Mouse (Mus musculus): ENCODE data around the gene Shmt2.

The Shmt2 gene

DNA sequence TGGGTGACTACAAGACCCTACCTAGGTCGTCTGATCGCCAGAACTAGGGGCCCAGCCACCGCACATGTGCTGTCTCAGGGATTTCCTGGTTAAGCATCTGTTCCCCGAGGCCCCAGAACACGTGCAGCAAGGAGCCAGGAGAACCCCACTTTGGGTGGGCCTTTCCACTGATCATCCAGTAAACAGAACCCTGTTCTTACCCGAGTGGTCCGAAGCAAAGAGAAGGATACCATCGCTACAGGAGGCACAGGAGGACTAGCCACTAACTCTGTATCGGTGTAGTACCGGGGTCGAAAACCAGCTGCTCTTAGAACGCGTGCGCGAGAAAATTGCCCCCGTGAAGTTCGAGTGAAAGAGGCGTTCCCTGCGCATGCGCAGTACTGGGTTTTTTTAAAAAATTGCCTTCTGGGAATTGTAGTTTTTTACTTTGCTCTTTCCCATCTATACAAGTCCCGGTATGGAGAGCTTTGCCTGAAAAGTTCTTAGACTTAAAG is at the start of gene Shmt2:
Gene Shmt2 (minus strand): TSS at position 357 of the 494 bp plus-strand sequence.
- DNase-seq (ENCODE audit: inconsistent age in 2 of 2, low spot score in 1 of 2): peak; percentile 85 to 95

DNA sequence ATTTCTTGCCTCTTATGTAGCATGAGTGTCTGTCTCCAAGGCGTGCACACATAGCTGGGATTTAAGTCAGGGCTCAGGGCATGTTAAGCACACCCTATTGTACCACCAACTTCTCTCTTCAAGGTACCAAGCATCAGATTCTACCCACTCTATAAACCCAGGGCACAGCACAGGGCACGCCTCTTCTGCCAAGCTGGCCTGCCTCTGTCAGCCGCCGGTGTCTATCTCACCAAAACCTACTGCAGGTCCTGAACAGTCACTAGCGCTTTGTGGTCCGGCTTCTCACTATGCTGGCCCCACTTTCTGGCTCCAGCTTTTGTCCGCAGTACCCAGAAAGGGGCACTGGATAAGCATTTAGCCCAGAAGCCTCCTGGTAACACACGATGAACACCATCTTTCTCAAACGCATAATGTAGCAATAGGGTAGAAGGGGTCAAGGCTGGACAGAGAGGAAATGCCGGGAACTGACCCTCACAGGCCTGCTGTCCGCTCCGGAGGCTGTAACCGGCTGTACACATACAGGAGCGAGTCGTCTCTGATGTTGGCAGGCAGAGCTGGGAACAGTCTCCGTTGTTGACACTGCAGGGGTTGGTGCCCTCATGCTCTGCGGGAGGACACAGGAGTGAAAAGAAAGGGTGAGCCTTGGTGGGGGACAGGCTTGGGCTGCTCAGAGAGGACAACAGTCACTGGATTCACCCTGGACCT is 48.8 kb upstream of the Shmt2 start:
- peak in 1 of 2 experiments; percentile 79 for DNase-seq (ENCODE audit: inconsistent age in 2 of 2, low spot score in 1 of 2)

DNA sequence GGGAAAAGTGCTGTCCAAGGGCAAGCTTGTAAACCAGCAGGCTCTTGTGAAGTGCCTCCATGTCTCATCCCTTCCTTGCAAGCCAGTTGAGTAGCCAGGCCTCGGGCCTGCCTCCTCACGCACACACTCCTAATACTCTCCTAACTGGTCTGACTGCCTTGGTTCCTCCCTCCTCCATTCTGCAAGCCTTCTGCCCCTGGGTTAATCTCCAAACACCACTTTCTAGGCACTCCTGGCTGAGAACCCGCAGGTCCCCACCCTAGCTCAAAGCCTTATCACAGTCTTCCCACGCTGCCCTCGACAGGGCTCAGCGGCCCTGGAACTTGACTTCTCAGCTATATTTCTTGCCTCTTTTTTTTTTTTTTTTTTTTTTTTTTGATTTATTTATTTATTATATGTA is 48.1 kb upstream of the Shmt2 start:
- peak in 1 of 2 experiments; percentile 47 for DNase-seq (ENCODE audit: inconsistent age in 2 of 2, low spot score in 1 of 2)

DNA sequence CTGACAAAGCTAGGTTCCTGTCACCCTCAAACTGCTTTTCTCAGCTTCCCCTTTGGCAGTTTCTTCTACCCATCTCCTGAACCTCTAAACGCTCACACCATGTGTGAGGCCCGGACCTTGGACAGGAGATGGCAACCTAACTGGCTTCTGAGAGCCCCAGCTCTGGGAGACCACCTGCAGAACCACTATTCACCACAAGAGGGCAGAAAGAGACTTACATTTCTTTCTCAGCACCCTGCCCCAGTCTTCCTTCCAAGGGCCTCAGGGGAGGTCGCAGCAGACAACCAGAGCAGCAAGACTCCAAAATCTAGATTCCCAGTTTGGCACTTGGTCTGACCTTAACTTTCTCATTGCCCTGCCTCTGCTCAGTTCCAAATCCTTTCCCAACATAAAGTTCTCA is 47.2 kb upstream of the Shmt2 start:
- peak; percentile 75 to 94 for DNase-seq (ENCODE audit: inconsistent age in 2 of 2, low spot score in 1 of 2)

DNA sequence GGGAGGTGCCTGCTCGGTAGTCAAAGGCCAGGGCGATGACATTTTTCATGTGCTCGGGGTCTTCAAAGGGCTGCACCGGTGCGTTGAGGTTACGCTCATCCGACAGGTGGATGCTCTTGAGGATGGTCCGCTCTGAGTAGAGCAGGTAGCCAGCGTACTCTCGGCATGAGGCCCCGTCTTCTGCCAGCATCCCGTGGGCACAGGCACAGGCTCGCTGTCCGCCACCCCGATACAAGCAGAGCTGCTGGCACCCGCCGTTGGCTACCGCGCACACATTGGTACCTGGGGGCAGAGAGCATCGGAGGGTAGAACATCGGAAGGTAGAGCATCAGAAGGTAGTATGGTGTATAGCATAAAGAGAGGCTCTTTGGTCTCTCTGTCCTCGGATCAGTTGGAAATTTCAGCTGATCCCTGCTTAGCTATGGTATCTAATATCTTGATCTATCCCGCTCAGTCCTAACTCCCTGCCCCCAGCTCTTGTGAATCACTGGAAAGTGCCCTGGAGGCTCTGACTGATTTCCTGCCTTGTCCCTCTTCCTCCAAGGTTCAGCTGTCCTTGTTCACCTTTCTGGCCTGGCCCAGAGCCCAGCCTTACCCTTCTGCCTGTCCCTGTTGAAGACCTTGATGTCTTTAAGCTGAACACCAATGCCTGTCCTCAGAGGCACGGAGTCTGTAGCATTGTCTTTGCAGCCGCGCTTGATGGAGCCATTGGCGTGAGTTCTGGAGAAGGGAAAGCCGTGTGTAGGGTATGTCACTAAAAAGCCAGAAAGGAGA is 44.5 kb upstream of the Shmt2 start:
- peak; percentile 78 to 90 for DNase-seq (ENCODE audit: inconsistent age in 2 of 2, low spot score in 1 of 2)

DNA sequence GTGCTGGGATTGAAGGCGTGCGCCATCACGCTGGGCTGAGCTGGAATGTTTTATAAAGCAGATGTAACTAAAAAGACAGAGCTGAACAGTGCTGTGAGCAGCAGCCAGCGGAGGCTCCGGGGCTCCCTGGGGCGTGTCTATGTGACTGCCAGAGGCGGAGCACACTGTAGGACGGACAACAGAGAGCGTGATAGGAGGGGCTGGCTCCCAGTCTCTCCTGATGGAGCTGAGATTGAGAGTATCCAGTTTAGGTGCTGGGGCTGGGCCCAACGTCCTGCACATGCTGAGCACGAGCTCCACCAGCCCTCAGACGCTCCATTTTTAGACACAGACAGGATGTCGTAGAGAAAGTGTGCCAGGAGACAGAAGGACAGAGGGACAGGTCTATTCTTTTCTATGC is 42.1 kb upstream of the Shmt2 start:
- DNase-seq (ENCODE audit: inconsistent age in 2 of 2, low spot score in 1 of 2): peak; percentile 52 to 65

DNA sequence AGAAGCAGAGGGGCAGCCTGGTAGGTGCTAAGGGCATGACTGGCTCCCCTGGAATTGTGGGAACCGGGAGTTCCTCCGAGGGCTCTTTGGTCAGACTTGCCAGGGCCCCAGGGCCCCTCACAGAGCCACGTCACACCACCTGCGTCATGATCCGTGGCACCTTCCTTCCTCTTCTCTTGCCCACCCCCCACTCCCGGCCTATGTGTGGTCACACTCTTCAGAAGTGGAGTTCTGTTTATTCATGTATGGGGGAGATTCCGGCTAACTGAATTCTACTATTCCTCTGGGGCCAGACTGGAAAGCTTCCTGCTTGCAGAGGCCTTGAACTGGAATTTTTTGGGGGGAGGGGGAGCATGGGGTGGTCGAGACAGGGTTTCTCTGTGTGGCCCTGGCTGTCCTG is 41.6 kb upstream of the Shmt2 start:
- DNase-seq (ENCODE audit: inconsistent age in 2 of 2, low spot score in 1 of 2): no peak

DNA sequence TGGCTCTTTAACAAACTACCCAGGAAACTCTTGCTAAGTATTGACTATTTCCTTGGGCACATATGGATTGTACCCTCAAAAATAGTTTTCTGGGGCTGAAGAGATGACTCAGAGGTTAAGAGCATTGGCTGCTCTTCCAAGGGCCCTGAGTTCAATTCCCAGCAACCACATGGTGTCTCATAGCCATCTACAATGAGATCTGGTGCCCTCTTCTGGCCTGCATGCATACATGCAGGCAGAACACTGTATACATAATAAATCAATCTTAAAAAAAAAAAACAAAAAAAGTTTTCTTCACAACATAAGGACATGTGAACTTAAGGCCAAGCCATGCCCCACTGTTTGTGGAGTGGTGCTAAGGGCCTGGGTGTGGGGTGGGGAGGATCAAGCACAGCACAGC is 38.9 kb upstream of the Shmt2 start:
- no peak for DNase-seq (ENCODE audit: inconsistent age in 2 of 2, low spot score in 1 of 2)

DNA sequence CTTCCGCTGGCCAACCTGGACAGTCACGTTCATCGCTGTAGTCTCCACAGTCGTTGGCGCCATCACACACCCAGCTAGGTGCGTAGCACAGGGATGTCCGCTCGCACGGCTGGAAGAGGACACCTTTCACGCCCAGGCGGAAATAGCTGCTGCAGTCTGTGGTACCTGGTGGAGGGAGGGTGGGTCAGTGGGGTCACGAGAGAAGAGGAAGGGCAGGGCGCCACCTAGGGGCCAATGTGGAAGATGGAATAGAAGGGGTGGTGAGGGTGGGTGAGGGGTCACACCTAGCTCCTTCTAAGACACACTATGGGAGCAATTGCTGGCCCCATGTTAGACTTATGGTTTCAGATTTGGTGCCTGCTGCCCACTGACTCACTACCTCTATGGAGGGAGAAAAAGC is 35.2 kb upstream of the Shmt2 start:
- no peak for DNase-seq (ENCODE audit: inconsistent age in 2 of 2, low spot score in 1 of 2)

DNA sequence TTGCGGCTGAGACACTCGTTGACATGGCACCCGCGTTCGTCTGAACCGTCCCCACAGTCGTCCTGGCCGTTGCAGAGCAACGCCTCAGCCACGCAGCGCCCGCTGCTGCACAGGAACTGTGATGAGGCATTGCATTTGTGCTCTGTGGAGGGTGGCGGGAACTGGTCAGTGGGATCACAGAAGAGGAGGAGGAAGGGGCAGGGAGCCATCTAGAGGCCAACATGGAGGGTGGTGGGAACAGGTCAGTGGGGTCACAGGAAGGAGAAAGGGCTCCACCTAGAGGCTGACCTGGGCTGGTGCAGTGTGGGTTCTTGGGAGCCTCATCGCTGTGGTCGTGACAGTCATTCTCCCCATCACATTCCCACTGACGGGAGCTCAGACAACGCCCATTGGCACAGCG is 33.5 kb upstream of the Shmt2 start:
- peak in 1 of 2 experiments; percentile 55 for DNase-seq (ENCODE audit: inconsistent age in 2 of 2, low spot score in 1 of 2)

DNA sequence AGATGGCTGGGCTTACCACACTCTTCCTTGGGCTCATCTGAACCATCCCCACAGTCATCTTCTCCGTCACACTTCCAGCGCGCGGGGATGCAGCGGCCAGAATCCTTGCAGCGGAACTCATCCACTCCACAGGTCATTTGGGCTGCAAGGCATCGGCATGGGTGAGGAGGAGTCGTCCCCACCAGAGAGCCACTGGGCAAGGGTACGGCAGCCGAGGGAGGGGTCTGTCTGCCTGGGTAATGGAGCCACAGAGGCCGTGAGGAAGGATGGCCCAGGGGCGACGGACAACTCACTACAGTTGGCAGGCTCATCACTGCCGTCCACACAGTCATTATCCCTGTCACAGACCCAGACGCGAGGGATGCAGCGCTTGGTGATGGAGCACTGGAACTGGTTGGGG is 27.6 kb upstream of the Shmt2 start:
- no peak for DNase-seq (ENCODE audit: inconsistent age in 2 of 2, low spot score in 1 of 2)

DNA sequence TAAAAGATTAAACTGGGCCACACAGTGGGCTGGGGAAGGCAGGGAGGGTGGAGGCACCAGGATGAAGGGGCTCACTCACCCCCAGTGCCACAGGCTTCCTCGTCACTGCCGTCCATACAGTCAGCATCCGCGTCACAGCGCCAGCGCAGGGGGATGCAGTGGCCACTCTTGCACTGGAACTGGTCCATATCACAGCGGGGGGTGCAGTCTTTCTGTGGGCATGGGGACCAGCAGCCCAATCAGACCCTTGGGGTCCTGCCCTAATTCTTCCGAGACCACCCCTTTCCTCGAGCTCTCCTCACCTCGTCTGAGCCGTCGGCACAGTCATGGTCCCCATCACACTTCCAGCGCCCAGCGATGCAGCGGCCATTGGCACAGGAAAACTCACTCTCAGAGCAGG is 26.0 kb upstream of the Shmt2 start:
- no peak for DNase-seq (ENCODE audit: inconsistent age in 2 of 2, low spot score in 1 of 2)

DNA sequence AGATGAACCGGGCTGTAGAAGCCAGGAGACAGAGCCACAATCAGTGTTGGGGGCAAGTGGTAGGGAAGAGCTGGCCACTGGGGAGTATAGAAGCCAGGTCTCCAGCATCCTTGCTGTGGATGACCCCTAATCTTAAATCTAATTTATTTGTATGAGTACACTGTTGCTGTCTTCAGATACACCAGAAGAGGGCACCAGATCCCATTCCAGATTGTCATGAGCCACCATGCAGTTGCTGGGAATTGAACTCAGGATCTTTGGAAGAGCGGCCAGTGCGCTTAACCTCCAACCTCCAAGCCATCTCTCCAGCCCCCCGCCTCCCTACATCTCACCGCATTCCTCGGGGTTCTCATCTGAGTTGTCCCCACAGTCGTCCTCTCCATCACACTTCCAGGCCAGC is 24.3 kb upstream of the Shmt2 start:
- DNase-seq (ENCODE audit: inconsistent age in 2 of 2, low spot score in 1 of 2): no peak

DNA sequence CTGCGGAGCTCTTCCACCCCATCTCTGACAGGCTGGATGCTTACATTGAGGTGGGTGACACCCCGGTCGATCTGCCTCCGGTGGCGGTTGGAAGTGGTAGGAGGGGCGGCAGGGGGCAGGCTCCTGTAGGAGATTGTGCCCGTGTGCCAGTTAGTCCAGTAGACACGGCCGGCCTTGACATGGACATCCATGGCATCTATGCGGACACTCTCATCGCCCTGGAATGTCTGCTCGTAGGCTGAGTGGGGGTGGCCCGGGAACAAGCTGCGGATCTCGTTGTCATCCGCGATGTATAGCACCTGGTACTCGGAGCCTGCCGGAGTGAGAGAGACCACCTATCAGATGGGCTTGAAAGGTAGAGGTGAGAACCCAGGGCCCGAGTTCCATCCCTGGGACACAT is 22.1 kb upstream of the Shmt2 start:
- peak; percentile 59 to 65 for DNase-seq (ENCODE audit: inconsistent age in 2 of 2, low spot score in 1 of 2)

DNA sequence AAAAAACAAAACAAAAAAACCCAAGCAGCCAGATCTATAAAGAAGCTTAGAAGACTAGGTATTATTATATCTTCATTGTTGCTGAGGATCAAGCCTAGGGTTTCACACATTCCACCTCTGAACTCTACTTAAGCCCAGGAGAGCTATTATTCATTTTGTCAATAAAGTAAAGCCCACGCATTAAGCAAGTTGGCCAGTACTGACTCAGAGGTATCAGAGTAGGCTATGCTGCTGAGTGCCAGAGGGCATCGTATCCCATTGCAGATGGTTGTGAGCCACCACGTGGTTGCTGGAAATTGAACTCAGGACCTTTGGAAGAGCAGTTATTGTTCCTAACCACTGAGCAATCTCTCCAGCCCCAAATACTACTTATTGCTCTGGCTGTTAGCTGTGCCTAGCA is 21.7 kb upstream of the Shmt2 start:
- DNase-seq (ENCODE audit: inconsistent age in 2 of 2, low spot score in 1 of 2): no peak

DNA sequence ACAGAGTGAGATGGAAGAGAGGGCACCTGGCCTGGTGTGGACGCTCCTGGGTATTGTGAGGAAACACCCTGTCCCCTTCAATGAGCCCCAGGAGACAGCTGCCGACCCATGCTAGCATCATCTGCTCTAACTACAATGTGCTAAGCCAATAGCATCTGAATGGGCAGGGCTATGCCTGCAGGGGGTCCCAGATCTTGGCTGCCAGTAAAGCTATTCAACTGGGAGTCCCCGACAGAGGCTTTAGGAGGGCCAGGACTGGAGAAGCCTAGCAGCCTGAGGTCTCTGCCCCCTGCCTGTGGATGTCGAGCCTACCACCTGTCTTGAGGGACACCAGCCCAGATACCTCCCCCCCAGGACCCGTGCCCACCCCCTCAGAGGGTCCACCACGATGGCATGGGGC is 20.5 kb upstream of the Shmt2 start:
- DNase-seq (ENCODE audit: inconsistent age in 2 of 2, low spot score in 1 of 2): no peak

DNA sequence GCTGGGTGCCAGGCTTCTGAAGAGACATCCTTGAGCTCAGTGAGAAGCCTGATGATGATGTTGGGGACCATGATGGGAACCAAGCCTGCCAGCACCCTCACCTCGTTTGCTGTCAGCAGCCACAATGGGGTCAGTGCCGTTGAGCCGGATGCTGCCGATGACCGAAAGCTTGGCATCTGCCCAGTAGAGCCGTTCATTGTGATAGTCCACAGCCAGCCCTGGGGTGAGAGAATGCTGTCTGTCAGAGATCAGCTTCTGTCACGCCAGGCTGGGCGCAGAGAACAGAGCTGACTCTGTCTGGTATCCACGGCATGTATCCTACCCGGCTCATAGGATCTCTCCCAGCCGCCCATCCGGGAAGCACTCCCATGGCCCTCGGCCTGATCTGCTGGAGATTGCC is 19.8 kb upstream of the Shmt2 start:
- no peak for DNase-seq (ENCODE audit: inconsistent age in 2 of 2, low spot score in 1 of 2)

DNA sequence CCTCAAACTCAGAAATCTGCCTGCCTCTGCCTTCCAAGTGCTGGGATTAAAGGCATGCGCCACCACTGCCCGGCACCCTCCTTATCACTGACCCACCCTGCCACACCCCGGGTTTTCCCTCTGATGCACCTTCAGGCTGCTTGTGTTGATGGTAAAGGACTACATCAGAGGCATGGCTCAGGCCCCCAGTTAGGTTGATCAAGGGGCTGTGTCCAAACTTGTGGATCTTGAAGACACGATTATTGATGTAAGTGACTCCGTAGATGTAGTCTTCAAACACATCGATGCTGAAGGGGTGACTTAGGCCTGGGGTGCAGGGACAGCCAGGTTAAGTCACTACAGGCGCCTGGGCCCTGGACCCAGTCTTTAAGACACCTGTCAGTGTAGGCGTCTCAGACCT is 19.3 kb upstream of the Shmt2 start:
- no peak for DNase-seq (ENCODE audit: inconsistent age in 2 of 2, low spot score in 1 of 2)

DNA sequence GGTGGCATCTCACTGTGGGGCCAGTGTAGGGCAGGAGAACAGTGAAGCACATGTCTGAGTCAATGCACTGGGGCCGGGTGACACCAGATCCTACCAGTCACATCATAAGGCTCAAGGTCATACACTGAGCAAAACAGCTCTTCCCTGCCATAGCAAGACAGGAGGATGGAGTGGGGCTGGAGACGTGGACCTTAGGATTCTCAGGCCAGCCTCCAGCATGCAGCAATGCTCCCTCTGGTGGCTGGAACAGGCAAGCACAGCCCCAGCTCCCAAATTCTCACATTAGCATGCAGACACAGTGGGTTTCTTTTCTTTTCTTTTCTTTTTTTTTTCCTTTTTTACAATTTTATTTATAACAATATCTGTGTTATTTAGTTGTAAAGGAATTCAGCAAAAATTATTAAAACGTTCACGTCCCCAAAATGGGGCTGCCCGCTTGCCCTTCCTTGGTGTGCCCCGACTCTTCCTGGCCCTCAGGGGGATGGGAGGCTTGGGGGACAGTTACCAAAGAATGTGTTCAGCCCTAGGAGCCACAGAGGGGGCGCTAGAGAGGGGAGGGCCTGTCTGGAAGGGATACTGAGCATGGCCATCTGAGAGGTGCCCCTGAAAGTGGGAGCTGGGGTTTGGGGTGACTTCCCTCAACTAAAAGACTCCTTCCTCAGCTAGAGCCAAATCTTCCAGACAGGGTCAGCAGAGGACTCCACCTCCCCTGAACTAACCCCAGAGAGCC is 15.8 kb upstream of the Shmt2 start:
- DNase-seq (ENCODE audit: inconsistent age in 2 of 2, low spot score in 1 of 2): peak; percentile 78 to 92

DNA sequence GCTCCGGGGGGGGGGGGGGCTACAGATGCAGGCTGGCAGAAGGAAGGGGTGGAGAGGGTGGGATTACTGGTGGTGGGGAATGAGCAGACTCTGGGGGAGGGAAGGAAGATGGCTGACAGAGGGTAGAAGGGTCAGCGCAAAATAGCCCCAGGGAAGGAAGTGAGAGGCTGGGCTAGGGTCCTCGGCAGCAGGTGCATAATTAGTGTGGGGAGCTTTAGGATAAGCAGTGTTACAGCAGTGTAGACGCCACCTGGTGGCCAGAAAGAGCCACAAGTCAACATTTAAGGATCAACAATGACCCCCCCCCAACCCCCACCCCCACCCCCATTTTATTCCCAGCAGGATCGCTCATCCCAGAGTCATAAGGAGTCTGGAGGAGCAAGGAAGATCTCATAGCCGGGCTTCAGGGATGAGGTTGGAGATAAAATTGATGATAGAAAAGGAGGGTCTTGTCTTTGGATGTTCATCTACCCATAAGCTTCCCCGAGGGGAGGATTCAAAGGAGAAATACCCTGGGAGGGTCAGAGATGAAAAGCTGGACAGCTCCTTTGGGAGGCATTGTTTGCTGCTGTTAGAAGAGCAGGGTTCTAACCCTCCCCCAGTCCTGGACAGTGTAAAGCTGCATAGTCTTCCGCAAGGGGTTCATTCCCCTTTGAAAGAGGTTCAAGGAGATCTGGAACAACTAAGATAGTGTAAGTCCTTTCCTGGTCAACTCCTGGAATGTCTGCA is 14.5 kb upstream of the Shmt2 start:
- peak in 1 of 2 experiments; percentile 73 for DNase-seq (ENCODE audit: inconsistent age in 2 of 2, low spot score in 1 of 2)

DNA sequence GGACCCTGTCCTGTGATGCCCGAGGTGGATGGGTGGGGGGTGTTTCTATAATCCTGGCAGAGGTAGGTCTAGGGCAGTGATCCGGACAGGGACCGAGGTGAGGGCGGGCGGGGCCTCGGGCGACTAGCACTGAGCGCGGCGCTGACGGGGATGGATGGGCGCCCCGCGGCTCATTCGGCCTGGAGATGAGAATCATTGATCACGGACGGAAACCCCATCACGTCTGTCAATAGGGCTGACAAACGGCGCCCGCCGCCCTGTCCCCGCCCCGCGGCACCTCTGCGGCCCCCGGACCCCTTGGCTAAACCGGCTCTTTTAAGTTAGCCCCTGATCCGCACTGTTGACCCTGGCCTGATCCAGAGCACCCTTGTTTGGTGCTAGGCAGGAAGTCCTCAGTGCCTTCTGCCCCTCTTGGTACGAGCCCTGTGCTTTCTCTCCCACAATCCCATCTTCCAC is 12.7 kb upstream of the Shmt2 start:
- peak in 1 of 2 experiments; percentile 33 for DNase-seq (ENCODE audit: inconsistent age in 2 of 2, low spot score in 1 of 2)
